Mouse (Mus musculus) urinary bladder, postnatal 14 days (tissue): ENCODE results near the gene Zfp853.

ENCODE experiments used
- DNase-seq: peaks from one replicate; pipeline ENCODE4 v3.0.0; 2021; ENCODE audit warnings: low spot score

The Zfp853 gene

GRCm38 (mm10) chr5:143253186-143253880 lies 40.1 kb downstream of the Zfp853 start:
- DNase-seq: no peak

GRCm38 (mm10) chr5:143252791-143253185 lies 40.6 kb downstream of the Zfp853 start:
- DNase-seq: no peak

GRCm38 (mm10) chr5:143252039-143252438 lies 41.4 kb downstream of the Zfp853 start:
- no peak for DNase-seq

- DNase-seq: no peak
These were observed 48.5 kb downstream of the Zfp853 start for GRCm38 (mm10) chr5:143244926-143245325.
